Mouse (Mus musculus) ES-Bruce4 (cell line): ENCODE data around the gene Trib3. TPM values are rescaled to one million over a fixed set of nuclear protein-coding genes. Genes with fewer than 3 reads are reported as not detected.

Experiments used
- H3K27ac ChIP-seq: 2 replicates; pipeline ENCODE4 v1.5.1; 2012; ENCODE audit warnings: low read length, inconsistent platforms; ENCODE audit not compliant: insufficient read depth
- H3K27me3 ChIP-seq: 2 replicates; pipeline ENCODE4 v1.6.1; 2012; ENCODE audit warnings: mild to moderate bottlenecking, low read length, inconsistent platforms; ENCODE audit not compliant: control insufficient read depth, poor library complexity, insufficient read depth, severe bottlenecking
- H3K36me3 ChIP-seq: 2 replicates; pipeline ENCODE4 v1.6.1; 2012; ENCODE audit warnings: inconsistent platforms, mild to moderate bottlenecking, low read length, moderate library complexity; ENCODE audit not compliant: control insufficient read depth, poor library complexity, insufficient read depth, severe bottlenecking
- H3K4me1 ChIP-seq: one replicate; pipeline ENCODE4 v1.8.1; 2011; ENCODE audit warnings: low read length; ENCODE audit not compliant: control insufficient read depth, insufficient read depth
- H3K4me3 ChIP-seq: 2 replicates; pipeline ENCODE4 v1.5.1; 2011; ENCODE audit warnings: low read depth, mild to moderate bottlenecking, low read length
- H3K9ac ChIP-seq: 2 replicates; pipeline ENCODE4 v1.6.1; 2012; ENCODE audit warnings: low read depth, mild to moderate bottlenecking, inconsistent platforms; ENCODE audit not compliant: poor library complexity, severe bottlenecking
- H3K9me3 ChIP-seq: replicated peaks from 2 replicates; pipeline ENCODE4 v1.6.1; 2012; ENCODE audit warnings: mild to moderate bottlenecking, low read length, inconsistent platforms; ENCODE audit not compliant: control insufficient read depth, poor library complexity, insufficient read depth, severe bottlenecking
- CTCF ChIP-seq: IDR thresholded peaks from one replicate; pipeline ENCODE4 v1.8.1; 2011; ENCODE audit warnings: low read depth, low read length
- EP300 ChIP-seq: IDR thresholded peaks from 2 replicates; pipeline ENCODE4 v1.6.1; 2011; ENCODE audit warnings: low read depth, low read length; ENCODE audit not compliant: insufficient read depth
- POLR2A ChIP-seq: IDR thresholded peaks from one replicate; pipeline ENCODE4 v1.8.1; 2011; ENCODE audit warnings: low read length; ENCODE audit not compliant: insufficient read depth
- polyA plus RNA-seq: library from polyadenylated mRNA; stranded (reverse); fragments of >200 nt; gene quantifications from 2 replicates; pipeline ENCODE4 v1.2.4, GENCODE M21; 2011; ENCODE audit warnings: low read depth; ENCODE audit not compliant: missing spikeins, insufficient read depth, insufficient read length

The Trib3 gene
- polyA plus RNA-seq, 1 experiment = 12.3 TPM

DNA sequence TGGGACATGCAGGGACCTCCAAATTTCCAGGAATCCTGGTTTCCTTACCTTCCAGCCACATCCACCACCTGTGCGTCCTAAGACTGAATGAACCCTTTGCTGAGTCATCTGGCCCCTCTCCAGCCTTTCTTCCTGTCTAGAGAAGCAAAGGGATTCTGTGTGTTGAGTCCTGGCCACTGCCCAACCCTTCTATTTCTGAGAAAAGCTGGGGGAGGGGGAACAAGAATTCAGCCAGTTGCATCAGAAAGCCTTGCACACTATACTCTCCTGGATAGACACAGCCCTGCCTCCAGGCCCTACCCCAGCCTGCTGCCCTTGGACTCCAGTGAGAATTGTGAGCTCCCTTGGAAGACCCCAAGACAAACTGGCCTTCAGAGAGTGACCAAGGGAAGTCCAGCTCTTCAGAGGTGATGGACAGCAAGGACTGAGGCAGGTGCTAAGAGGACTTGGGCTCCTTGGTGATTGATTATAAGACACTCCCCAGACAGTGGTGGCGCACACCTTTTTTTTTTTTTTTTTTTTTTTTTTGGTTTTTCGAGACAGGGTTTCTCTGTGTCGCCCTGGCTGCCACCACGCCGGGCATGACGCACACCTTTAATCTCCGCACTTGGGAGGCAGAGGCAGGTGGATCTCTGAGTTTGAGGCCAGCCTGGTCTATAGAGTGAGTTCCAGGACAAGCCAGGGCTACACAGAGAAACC, 6.2 kb upstream of the Trib3 start:
- Histone ChIP-seq H3K4me1 (no peaks in the 10 kb centered on the region), H3K9ac (peak overlapping the region; percentile 59), H3K27ac (peak overlapping the region; percentile 95), H3K9me3 (no peaks in the 10 kb centered on the region), H3K27me3 (no peaks in the 10 kb centered on the region), H3K36me3 (no peaks in the 10 kb centered on the region), H3K4me3 (peak overlapping the region; percentile 48)
- TF ChIP-seq CTCF (no peak), EP300 (peak; percentile 93)

DNA sequence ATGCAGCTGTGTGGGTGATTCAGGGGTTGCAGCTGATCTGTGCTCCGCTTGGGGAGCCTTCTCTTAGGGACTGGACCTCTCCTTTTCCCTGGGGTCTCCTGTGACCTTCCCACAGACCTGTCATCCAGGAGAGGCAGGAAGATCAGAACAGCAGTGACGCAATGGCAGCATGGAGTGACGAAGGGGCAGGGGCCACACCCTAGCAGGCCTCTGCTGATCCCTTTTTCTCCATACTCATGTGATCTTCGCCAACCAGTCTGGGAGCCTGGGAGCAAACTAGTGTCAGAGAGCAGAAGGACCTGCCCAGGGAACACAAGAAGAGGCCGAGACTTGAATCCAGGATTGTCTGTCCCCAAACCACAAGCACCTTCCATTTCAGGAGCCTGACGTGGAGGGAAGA, 5.4 kb upstream of the Trib3 start:
- TF ChIP-seq EP300 (peak; percentile 75; the same call in 1 of the 2 replicates), CTCF (no peak), POLR2A (no peak)
- H3K27ac ChIP-seq = peak overlapping the region; percentile 95

GRCm38 (mm10) chr2:152347722-152348121, 3.9 kb upstream of the Trib3 start:
- no peaks in the 10 kb centered on the region for H3K27me3 ChIP-seq

More for the DNA sequence above, 5.4 kb upstream of the Trib3 start:
- no peaks in the 10 kb centered on the region for H3K4me1 ChIP-seq
- H3K9me3 ChIP-seq = no peaks in the 10 kb centered on the region
- no peaks in the 10 kb centered on the region for H3K36me3 ChIP-seq
- H3K4me3 ChIP-seq = peak overlapping the region; percentile 32
- no peaks in the 10 kb centered on the region for H3K27me3 ChIP-seq
- H3K9ac ChIP-seq = peak overlapping the region; percentile 59

GRCm38 (mm10) chr2:152346776-152347465, 3.1 kb upstream of the Trib3 start:
- TF ChIP-seq EP300 (no peak), CTCF (no peak)
- H3K9ac ChIP-seq = peak overlapping the region; percentile 79
- no peaks in the 10 kb centered on the region; the same call in 1 of the 2 replicates for H3K36me3 ChIP-seq
- peak overlapping the region; percentile 42 for H3K27ac ChIP-seq
- no peak overlapping the region for H3K4me3 ChIP-seq
- H3K9me3 ChIP-seq = no peaks in the 10 kb centered on the region
- H3K4me1 ChIP-seq = no peaks in the 10 kb centered on the region
- no peaks in the 10 kb centered on the region for H3K27me3 ChIP-seq

More at GRCm38 (mm10) chr2:152347722-152348121, 3.9 kb upstream of the Trib3 start:
- TF ChIP-seq CTCF (no peak), POLR2A (no peak), EP300 (no peak)
- H3K9me3 ChIP-seq = no peaks in the 10 kb centered on the region
- H3K4me1 ChIP-seq = no peaks in the 10 kb centered on the region
- no peaks in the 10 kb centered on the region for H3K36me3 ChIP-seq
- no peak overlapping the region; the same call in 1 of the 2 replicates for H3K9ac ChIP-seq
- H3K27ac ChIP-seq = peak overlapping the region; percentile 42
- H3K4me3 ChIP-seq = no peak overlapping the region

DNA sequence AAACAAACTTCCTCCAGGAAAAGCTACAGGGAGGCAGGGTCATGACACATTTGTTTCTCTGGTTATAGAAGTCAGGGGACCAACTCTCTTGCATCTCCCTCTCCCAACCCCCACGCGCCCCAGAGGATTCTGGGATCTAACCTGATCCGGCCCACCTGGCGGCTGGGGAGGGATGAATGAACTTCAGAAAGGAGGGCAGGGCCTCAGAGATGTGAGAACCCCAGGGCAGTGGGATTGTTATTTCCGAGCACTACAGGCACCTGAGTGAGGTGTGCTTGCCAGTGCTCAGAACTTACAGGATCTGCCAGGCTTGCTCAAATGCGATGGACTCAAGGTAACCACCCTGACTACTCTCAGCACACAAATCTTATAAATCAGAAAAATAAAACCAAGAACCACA, 1.6 kb upstream of the Trib3 start:
- H3K9ac ChIP-seq = peak overlapping the region; percentile 79
- no peaks in the 10 kb centered on the region for H3K27me3 ChIP-seq
- TF ChIP-seq CTCF = no peak
- peak; percentile 63 for TF ChIP-seq POLR2A
- peak; percentile 71 for TF ChIP-seq EP300
- H3K4me3 ChIP-seq = peak overlapping the region; percentile 51
- no peaks in the 10 kb centered on the region for H3K4me1 ChIP-seq
- H3K36me3 ChIP-seq = no peaks in the 10 kb centered on the region; the same call in 1 of the 2 replicates
- H3K27ac ChIP-seq = peak overlapping the region; percentile 93
- H3K9me3 ChIP-seq = no peaks in the 10 kb centered on the region

DNA sequence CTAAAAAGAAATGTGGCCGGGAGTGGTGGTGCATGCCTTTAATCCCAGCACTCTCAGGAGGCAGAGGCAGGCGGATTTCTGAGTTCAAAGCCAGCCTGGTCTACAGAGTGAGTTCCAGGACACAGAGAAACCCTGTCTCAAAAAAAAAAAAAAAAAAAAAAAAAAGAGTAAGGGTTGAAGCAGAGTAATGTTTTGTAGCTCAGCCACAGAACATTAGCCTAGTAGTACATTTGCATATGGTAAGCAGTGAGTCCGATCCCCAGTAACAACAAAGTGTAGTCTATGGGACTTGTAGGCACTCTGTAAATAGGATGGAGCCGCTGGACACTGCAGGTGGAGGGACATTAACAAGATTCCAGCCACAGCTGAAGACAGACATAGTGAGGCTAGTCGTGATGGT, 1.1 kb upstream of the Trib3 start:
- Histone ChIP-seq H3K4me1 (no peaks in the 10 kb centered on the region), H3K9me3 (no peaks in the 10 kb centered on the region), H3K27ac (peak overlapping the region; percentile 93), H3K27me3 (no peaks in the 10 kb centered on the region), H3K9ac (peak overlapping the region; percentile 79), H3K36me3 (no peaks in the 10 kb centered on the region; the same call in 1 of the 2 replicates), H3K4me3 (peak overlapping the region; percentile 63)
- TF ChIP-seq POLR2A (no peak), CTCF (no peak), EP300 (no peak)
